Mouse (Mus musculus): ENCODE measurements at regions not wholly inside any gene's neighbourhood (a gene's known extent, or its start where the extent isn't known, plus 50 kb on each side); places are given as distances from the start of the nearest gene placed in this dataset.

DNA sequence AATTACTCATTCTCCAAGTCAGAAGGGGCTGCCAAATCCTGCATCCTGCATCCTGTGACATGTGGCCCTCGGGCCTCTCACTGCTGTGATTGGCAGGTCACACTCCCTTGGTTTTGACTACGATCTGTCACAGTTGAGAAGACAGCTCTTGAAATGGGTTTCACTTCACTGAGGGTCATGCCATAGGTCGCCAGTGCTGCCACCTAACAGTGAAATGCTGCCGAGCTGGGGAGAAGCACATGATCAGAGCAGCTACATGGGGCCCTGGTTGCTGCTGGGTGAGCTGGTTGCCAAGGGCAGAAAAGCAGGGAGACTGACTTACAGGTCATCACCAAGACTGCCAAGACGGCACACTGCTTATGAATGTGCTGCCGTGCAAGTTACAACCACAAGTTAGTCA, 178.3 kb downstream of the Faxc start:
- Histone ChIP-seq H3K9me3 (ENCODE audit: low read length) (no peaks in the 10 kb centered on the region), H3K4me3 (ENCODE audit: low read depth, low read length) (no peak overlapping the region)

DNA sequence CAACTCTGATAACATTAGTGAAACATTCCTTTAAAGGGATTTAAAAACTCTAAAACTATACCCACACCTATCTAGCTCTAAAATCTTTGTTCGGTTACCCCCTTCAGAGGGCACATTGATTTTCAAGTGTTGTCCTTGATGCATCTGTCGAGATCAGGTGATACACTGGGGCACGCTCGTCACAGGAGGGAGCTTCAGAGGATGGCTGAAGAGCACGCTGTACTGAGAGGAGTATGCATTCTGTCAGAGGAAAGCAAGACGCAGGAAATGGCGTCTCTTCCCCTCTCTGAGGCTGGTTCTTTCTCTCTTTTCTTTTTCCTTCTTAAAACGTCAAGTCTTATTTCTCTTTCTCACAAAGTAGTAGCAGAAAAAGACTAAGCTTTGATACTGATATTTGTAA, 179.3 kb downstream of the Faxc start:
- ATAC-seq (no peak), DNase-seq (no peak)
- no peaks in the 10 kb centered on the region for H3K27me3 ChIP-seq (ENCODE audit: insufficient read depth, low read length)
- H3K27ac ChIP-seq (ENCODE audit: low read depth) = no peak overlapping the region
- no peaks in the 10 kb centered on the region for H3K4me1 ChIP-seq (ENCODE audit: insufficient read depth)
- no peak overlapping the region for H3K4me2 ChIP-seq (ENCODE audit: low read depth, low read length)
- H3K9me3 ChIP-seq (ENCODE audit: low read length) = no peaks in the 10 kb centered on the region
- WGBS (ENCODE audit: insufficient replicate concordance) = 37% methylated on average over 8 of the region's 8 CpGs
- H3K36me3 ChIP-seq (replicated peaks; ENCODE audit: insufficient read depth, low read length) = no peaks in the 10 kb centered on the region
- no peak for TF ChIP-seq EP300 (IDR thresholded peaks at IDR 0.05; ENCODE audit: low read depth)
- TF ChIP-seq CTCF (IDR thresholded peaks at IDR 0.05; ENCODE audit: low read depth) = no peak
- H3K9ac ChIP-seq (replicated peaks) = no peak overlapping the region
- no peak overlapping the region for H3K4me3 ChIP-seq (ENCODE audit: low read depth, low read length)

More for the DNA sequence above, 178.3 kb downstream of the Faxc start:
- Histone ChIP-seq H3K4me1 (ENCODE audit: insufficient read depth) (no peaks in the 10 kb centered on the region), H3K36me3 (replicated peaks; ENCODE audit: insufficient read depth, low read length) (no peaks in the 10 kb centered on the region), H3K4me2 (ENCODE audit: low read depth, low read length) (no peak overlapping the region), H3K27me3 (ENCODE audit: insufficient read depth, low read length) (no peaks in the 10 kb centered on the region), H3K27ac (ENCODE audit: low read depth) (no peak overlapping the region), H3K9ac (replicated peaks) (no peak overlapping the region)
- ATAC-seq (no peak), DNase-seq (no peak)
- no peak for TF ChIP-seq EP300 (IDR thresholded peaks at IDR 0.05; ENCODE audit: low read depth)
- TF ChIP-seq CTCF (IDR thresholded peaks at IDR 0.05; ENCODE audit: low read depth) = no peak
- WGBS (ENCODE audit: insufficient replicate concordance) = 45% methylated on average over 6 of the region's 6 CpGs

DNA sequence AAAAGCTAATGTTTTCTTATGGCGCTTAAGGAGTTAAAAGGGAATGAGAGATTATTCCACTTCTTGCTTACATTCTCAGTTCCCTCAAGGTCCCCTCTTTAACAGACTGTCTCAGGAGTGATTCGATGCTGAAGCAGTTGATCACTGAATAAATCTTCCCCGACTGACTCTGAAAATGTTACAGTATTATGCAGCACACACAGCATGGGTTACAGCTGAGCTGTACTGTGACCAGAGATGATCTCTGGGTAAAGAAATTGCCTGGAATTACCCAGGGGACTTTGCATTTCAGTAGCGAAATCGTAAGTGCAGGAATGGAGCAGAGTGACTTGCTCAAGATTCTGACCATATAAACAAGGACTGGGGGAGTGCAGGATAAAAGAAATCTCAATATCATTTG, 181.1 kb downstream of the Faxc start:
- DNase-seq = no peak
- no peak overlapping the region for H3K4me3 ChIP-seq (ENCODE audit: low read depth, low read length)
- ATAC-seq = no peak
- no peak overlapping the region for H3K9ac ChIP-seq (replicated peaks)
- 72% methylated on average over 5 of the region's 5 CpGs for WGBS (ENCODE audit: insufficient replicate concordance)
- H3K9me3 ChIP-seq (ENCODE audit: low read length) = no peaks in the 10 kb centered on the region
- TF ChIP-seq EP300 (IDR thresholded peaks at IDR 0.05; ENCODE audit: low read depth) (no peak), CTCF (IDR thresholded peaks at IDR 0.05; ENCODE audit: low read depth) (no peak)
- no peak overlapping the region for H3K4me2 ChIP-seq (ENCODE audit: low read depth, low read length)
- H3K27me3 ChIP-seq (ENCODE audit: insufficient read depth, low read length) = no peaks in the 10 kb centered on the region
- H3K36me3 ChIP-seq (replicated peaks; ENCODE audit: insufficient read depth, low read length) = no peaks in the 10 kb centered on the region
- H3K4me1 ChIP-seq (ENCODE audit: insufficient read depth) = no peaks in the 10 kb centered on the region
- no peak overlapping the region for H3K27ac ChIP-seq (ENCODE audit: low read depth)

DNA sequence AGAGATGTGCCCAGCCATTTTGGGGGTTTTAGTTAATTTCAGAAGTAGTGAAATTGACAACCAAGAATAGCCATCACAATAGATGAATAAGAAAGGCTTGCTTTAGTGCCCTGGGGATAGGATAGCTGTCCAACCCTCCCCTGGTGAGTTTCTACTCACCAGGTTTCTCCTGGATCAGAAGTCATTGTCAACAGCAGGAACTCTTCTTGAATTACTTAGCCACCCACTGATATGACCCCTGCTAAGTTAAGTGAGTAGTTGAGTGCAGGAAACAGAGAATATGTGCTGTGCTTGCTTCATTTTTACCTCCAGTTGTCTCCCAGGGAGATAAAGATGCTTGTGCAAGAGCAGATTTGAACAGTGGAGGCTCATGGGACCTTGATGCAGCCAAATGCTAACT, 183.3 kb downstream of the Faxc start:
- Histone ChIP-seq H3K27me3 (ENCODE audit: insufficient read depth, low read length) (no peaks in the 10 kb centered on the region), H3K9me3 (ENCODE audit: low read length) (no peaks in the 10 kb centered on the region), H3K4me1 (ENCODE audit: insufficient read depth) (no peaks in the 10 kb centered on the region), H3K9ac (replicated peaks) (no peak overlapping the region), H3K4me2 (ENCODE audit: low read depth, low read length) (no peak overlapping the region), H3K4me3 (ENCODE audit: low read depth, low read length) (no peak overlapping the region), H3K27ac (ENCODE audit: low read depth) (no peak overlapping the region), H3K36me3 (replicated peaks; ENCODE audit: insufficient read depth, low read length) (no peaks in the 10 kb centered on the region)
- no peak for DNase-seq
- ATAC-seq = no peak
- TF ChIP-seq CTCF (IDR thresholded peaks at IDR 0.05; ENCODE audit: low read depth) = no peak
- no peak for TF ChIP-seq EP300 (IDR thresholded peaks at IDR 0.05; ENCODE audit: low read depth)

DNA sequence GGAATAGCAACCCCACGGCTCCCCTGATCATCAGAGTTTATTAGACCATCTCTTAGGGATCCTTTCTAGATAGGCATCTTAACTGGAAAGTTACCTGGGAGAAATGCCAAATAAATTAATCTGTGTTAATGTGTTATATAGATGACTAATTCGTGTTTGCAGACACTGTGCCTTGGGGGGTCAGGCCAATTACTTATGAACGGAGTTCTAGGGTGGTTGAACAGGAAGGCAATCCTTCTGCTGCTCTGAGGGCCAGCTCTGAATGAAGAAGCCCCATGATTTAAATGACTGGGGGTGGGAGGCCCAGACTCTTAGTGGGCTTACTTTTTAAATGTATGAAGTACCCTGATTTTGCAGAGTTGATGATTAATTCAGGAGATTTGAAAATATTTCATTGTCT, 188.7 kb downstream of the Faxc start:
- no peak overlapping the region for H3K27ac ChIP-seq (ENCODE audit: low read depth)
- H3K4me3 ChIP-seq (ENCODE audit: low read depth, low read length) = no peak overlapping the region
- H3K9ac ChIP-seq (replicated peaks) = no peak overlapping the region
- no peak for ATAC-seq
- H3K27me3 ChIP-seq (ENCODE audit: insufficient read depth, low read length) = no peaks in the 10 kb centered on the region
- no peaks in the 10 kb centered on the region for H3K36me3 ChIP-seq (replicated peaks; ENCODE audit: insufficient read depth, low read length)
- no peak for DNase-seq
- H3K9me3 ChIP-seq (ENCODE audit: low read length) = no peaks in the 10 kb centered on the region
- WGBS (ENCODE audit: insufficient replicate concordance) = 55% methylated on average over 3 of the region's 3 CpGs
- H3K4me1 ChIP-seq (ENCODE audit: insufficient read depth) = no peaks in the 10 kb centered on the region
- no peak overlapping the region for H3K4me2 ChIP-seq (ENCODE audit: low read depth, low read length)
- no peak for TF ChIP-seq CTCF (IDR thresholded peaks at IDR 0.05; ENCODE audit: low read depth)
- TF ChIP-seq EP300 (IDR thresholded peaks at IDR 0.05; ENCODE audit: low read depth) = no peak

DNA sequence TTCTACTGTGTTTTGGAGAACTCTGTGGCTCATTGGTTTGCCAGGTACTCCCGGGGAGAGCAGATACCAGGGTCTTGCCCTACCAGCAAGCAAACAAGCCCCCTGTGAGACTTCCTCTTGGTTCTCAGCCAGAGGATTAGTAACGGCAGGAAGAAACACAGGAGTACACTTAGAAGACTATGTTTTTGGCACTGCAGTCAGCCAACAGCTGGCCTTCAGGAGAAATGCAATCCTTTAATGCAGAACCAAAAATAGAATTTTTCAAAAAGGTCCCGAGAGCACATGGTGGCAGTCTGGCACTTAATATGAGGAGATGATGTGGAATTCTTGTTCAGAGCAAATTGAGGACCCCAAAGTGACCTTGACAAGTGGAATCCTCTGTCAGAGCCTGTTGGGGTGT, 189.8 kb downstream of the Faxc start:
- Histone ChIP-seq H3K4me3 (ENCODE audit: low read depth, low read length) (no peak overlapping the region), H3K9ac (replicated peaks) (no peak overlapping the region), H3K4me1 (ENCODE audit: insufficient read depth) (no peaks in the 10 kb centered on the region), H3K27ac (ENCODE audit: low read depth) (no peak overlapping the region), H3K36me3 (replicated peaks; ENCODE audit: insufficient read depth, low read length) (no peaks in the 10 kb centered on the region), H3K4me2 (ENCODE audit: low read depth, low read length) (no peak overlapping the region), H3K27me3 (ENCODE audit: insufficient read depth, low read length) (no peaks in the 10 kb centered on the region), H3K9me3 (ENCODE audit: low read length) (no peaks in the 10 kb centered on the region)
- DNase-seq (no peak), ATAC-seq (no peak)
- TF ChIP-seq EP300 (IDR thresholded peaks at IDR 0.05; ENCODE audit: low read depth) = no peak
- TF ChIP-seq CTCF (IDR thresholded peaks at IDR 0.05; ENCODE audit: low read depth) = no peak
- 19% methylated on average over 3 of the region's 3 CpGs for WGBS (ENCODE audit: insufficient replicate concordance)

DNA sequence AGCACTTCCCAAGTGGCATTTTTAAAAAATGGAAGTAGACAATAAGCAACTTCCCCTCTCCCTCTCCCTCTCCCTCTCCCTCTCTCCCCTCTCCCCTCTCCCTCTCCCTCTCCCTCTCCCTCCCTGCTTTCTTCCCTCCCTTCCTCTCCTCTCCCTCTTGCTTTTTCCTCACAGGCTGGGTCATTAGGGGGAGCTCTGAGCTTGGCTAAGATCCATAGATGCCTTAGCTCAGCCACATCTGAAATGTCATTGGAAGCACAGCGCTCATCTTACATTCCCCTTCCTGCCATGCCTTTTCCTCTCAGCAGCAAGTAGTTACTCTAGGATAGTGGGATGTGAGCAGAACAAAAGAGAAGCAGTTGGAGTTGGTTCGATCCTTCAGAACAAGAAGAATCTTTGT, 190.3 kb downstream of the Faxc start:
- Histone ChIP-seq H3K4me2 (ENCODE audit: low read depth, low read length) (no peak overlapping the region), H3K27ac (ENCODE audit: low read depth) (no peak overlapping the region), H3K9ac (replicated peaks) (no peak overlapping the region), H3K4me1 (ENCODE audit: insufficient read depth) (no peaks in the 10 kb centered on the region), H3K27me3 (ENCODE audit: insufficient read depth, low read length) (no peaks in the 10 kb centered on the region), H3K36me3 (replicated peaks; ENCODE audit: insufficient read depth, low read length) (no peaks in the 10 kb centered on the region), H3K4me3 (ENCODE audit: low read depth, low read length) (no peak overlapping the region), H3K9me3 (ENCODE audit: low read length) (no peaks in the 10 kb centered on the region)
- TF ChIP-seq EP300 (IDR thresholded peaks at IDR 0.05; ENCODE audit: low read depth) (no peak), CTCF (IDR thresholded peaks at IDR 0.05; ENCODE audit: low read depth) (no peak)
- no peak for ATAC-seq
- WGBS (ENCODE audit: insufficient replicate concordance) = 74% methylated on average over 2 of the region's 2 CpGs
- DNase-seq = no peak

Measured in liver, postnatal 0 days (tissue).